In the genomic region with DNA sequence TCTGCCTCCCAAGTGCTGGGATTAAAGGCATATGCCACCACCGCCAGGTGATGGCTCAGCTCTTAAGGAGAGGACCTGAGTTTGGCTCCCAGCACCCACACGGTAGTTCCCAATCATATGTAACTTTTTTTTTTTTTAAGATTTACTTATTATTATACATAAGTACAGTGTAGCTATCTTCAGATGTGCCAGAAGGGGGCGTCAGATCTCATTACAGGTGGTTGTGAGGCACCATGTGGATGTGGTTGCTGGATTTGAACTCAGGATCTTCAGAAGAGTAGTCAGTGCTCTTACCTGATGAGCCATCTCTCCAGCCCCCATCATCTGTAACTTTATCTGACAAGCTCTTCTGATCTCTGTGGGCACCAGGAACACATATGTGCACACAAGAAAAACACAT, we compare ENCODE assay signal across 18 mouse cellular contexts. TPM values are rescaled to one million over a fixed set of nuclear protein-coding genes. Genes with fewer than 3 reads are reported as not detected.
DNase-seq lines count a peak whose midpoint lies in the region; ATAC-seq and TF ChIP-seq lines count a peak whose summit lies in the region.
"Had no signal": no experiment of that assay in that cellular context is flagged by ENCODE, and none has a peak within 500 bp of the region (broad histone marks: within the 10 kb centered on the region; RNA-seq: fewer than 3 reads in every experiment).

No protein-coding gene starts in this region.

- DNase-seq in midbrain, postnatal 0 days (ENCODE audit: low spot score), result no peak
- peak; percentile 38 for DNase-seq in NIH3T3 (ENCODE audit: low read depth)
- DNase-seq in frontal cortex, adult 2 months (ENCODE audit: extremely low spot score in 1 of 2, low spot score in 1 of 2), result no peak
- no peak for DNase-seq in MN1 (ENCODE audit: low spot score)
- DNase-seq: adrenal gland, postnatal 10 days; cerebellum, adult 11-12 months; cerebellum, postnatal 36 days; heart, postnatal 14 days; lung, postnatal 4 days had no signal

- no peaks in the 10 kb centered on the region for H3K27me3 ChIP-seq in intestine, postnatal 0 days (replicated peaks; ENCODE audit: control insufficient read depth, insufficient read depth, low read length)
- no peaks in the 10 kb centered on the region for H3K27me3 ChIP-seq in intestine, embryonic 15.5 days (replicated peaks)
- H3K27me3 ChIP-seq in midbrain, postnatal 0 days (ENCODE audit: insufficient read depth, low read length), result no peaks in the 10 kb centered on the region
- no peaks in the 10 kb centered on the region for H3K27me3 ChIP-seq in midbrain, embryonic 15.5 days (replicated peaks)
- H3K27me3 ChIP-seq: forebrain, embryonic 13.5 days; limb, embryonic 13.5 days had no signal

- peak; percentile 24; the same call in 1 of the 2 replicates for TF ChIP-seq CTCF in intestine, postnatal 0 days (IDR thresholded peaks at IDR 0.05; ENCODE audit: low read depth)
- TF ChIP-seq CTCF in midbrain, postnatal 0 days (IDR thresholded peaks at IDR 0.05), result peak; percentile 14; the same call in 1 of the 2 replicates

- H3K4me3 ChIP-seq in intestine, postnatal 0 days (ENCODE audit: low read depth, low read length), result no peak overlapping the region
- H3K4me3 ChIP-seq in intestine, embryonic 15.5 days (replicated peaks), result no peak overlapping the region
- no peak overlapping the region for H3K4me3 ChIP-seq in midbrain, postnatal 0 days (ENCODE audit: low read depth, low read length)
- no peak overlapping the region for H3K4me3 ChIP-seq in midbrain, embryonic 15.5 days
- H3K4me3 ChIP-seq: forebrain, embryonic 13.5 days; limb, embryonic 13.5 days; liver, embryonic 15.5 days; midbrain, embryonic 10.5 days had no signal

- WGBS in intestine, postnatal 0 days, result 75% methylated on average over 3 of the region's 3 CpGs
- WGBS in intestine, embryonic 15.5 days, result 77% methylated on average over 3 of the region's 3 CpGs
- WGBS in midbrain, postnatal 0 days, result 83% methylated on average over 3 of the region's 3 CpGs
- 71% methylated on average over 3 of the region's 3 CpGs for WGBS in midbrain, embryonic 15.5 days

- peaks cover 4% of the 10 kb centered on the region for H3K4me1 ChIP-seq in intestine, postnatal 0 days (replicated peaks; ENCODE audit: control insufficient read depth, insufficient read depth, low read length)
- H3K4me1 ChIP-seq in intestine, embryonic 15.5 days (replicated peaks), result peaks cover 14% of the 10 kb centered on the region
- H3K4me1 ChIP-seq in midbrain, postnatal 0 days (ENCODE audit: insufficient read depth, low read length), result peaks cover 9% of the 10 kb centered on the region; the same call in 1 of the 2 replicates
- peaks cover 20% of the 10 kb centered on the region for H3K4me1 ChIP-seq in midbrain, embryonic 15.5 days

- H3K36me3 ChIP-seq in intestine, postnatal 0 days (ENCODE audit: control insufficient read depth, insufficient read depth), result no peaks in the 10 kb centered on the region
- H3K36me3 ChIP-seq in intestine, embryonic 15.5 days, result no peaks in the 10 kb centered on the region
- H3K36me3 ChIP-seq in midbrain, postnatal 0 days (ENCODE audit: insufficient read depth, low read length), result no peaks in the 10 kb centered on the region
- H3K36me3 ChIP-seq in midbrain, embryonic 15.5 days (replicated peaks), result no peaks in the 10 kb centered on the region
- H3K36me3 ChIP-seq: liver, embryonic 15.5 days had no signal

- H3K9me3 ChIP-seq in intestine, postnatal 0 days (ENCODE audit: control insufficient read depth), result no peaks in the 10 kb centered on the region
- H3K9me3 ChIP-seq in intestine, embryonic 15.5 days, result no peaks in the 10 kb centered on the region
- H3K9me3 ChIP-seq in midbrain, postnatal 0 days (ENCODE audit: low read length), result no peaks in the 10 kb centered on the region
- no peaks in the 10 kb centered on the region for H3K9me3 ChIP-seq in midbrain, embryonic 15.5 days
- H3K9me3 ChIP-seq: forebrain, embryonic 13.5 days; limb, embryonic 13.5 days; liver, embryonic 15.5 days; midbrain, embryonic 10.5 days had no signal

- no peak overlapping the region for H3K27ac ChIP-seq in intestine, postnatal 0 days (ENCODE audit: low read depth, low read length)
- no peak overlapping the region for H3K27ac ChIP-seq in intestine, embryonic 15.5 days
- no peak overlapping the region for H3K27ac ChIP-seq in midbrain, postnatal 0 days (ENCODE audit: low read depth, low read length)
- H3K27ac ChIP-seq in midbrain, embryonic 15.5 days, result no peak overlapping the region
- H3K27ac ChIP-seq: forebrain, embryonic 13.5 days; limb, embryonic 13.5 days; liver, embryonic 15.5 days; midbrain, embryonic 10.5 days had no signal

- ATAC-seq in intestine, postnatal 0 days, result no peak
- ATAC-seq in intestine, embryonic 15.5 days, result no peak
- ATAC-seq in midbrain, postnatal 0 days (ENCODE audit: low FRiP score), result no peak
- no peak for ATAC-seq in midbrain, embryonic 15.5 days (replicated peaks)
- ATAC-seq: forebrain, embryonic 13.5 days; hindbrain, embryonic 16.5 days had no signal

- no peak overlapping the region for H3K9ac ChIP-seq in intestine, postnatal 0 days (ENCODE audit: low read depth, low read length)
- no peak overlapping the region for H3K9ac ChIP-seq in intestine, embryonic 15.5 days
- H3K9ac ChIP-seq in midbrain, postnatal 0 days (replicated peaks; ENCODE audit: low read length, poor library complexity, severe bottlenecking), result no peak overlapping the region
- no peak overlapping the region for H3K9ac ChIP-seq in midbrain, embryonic 15.5 days
- H3K9ac ChIP-seq: forebrain, embryonic 13.5 days; limb, embryonic 13.5 days; liver, embryonic 15.5 days had no signal

- H3K4me2 ChIP-seq in intestine, postnatal 0 days (replicated peaks; ENCODE audit: low read depth), result no peak overlapping the region
- no peak overlapping the region for H3K4me2 ChIP-seq in intestine, embryonic 15.5 days (replicated peaks)
- no peak overlapping the region for H3K4me2 ChIP-seq in midbrain, postnatal 0 days (ENCODE audit: low read depth, low read length, poor library complexity, severe bottlenecking)
- H3K4me2 ChIP-seq in midbrain, embryonic 15.5 days, result no peak overlapping the region
- H3K4me2 ChIP-seq: forebrain, embryonic 13.5 days; heart, embryonic 11.5 days; limb, embryonic 13.5 days; liver, embryonic 15.5 days had no signal

RNA-seq across cellular contexts. Expression of a gene that starts 2.6 kb away (rescaled TPM):
- 2.8 and 3.3 TPM in 2 replicates for polyA plus RNA-seq in intestine, postnatal 0 days (2015; fragmentation: Nextera tagmentation; extraction: Ambion mirVana)
- 1.4 and 1.5 TPM in 2 replicates for polyA plus RNA-seq in intestine, embryonic 15.5 days (2015; fragmentation: Nextera tagmentation; extraction: Ambion mirVana)
- 1.7 and 4.8 TPM in 2 replicates for total RNA-seq in midbrain, postnatal 0 days (2014; rRNA removed)
- polyA plus RNA-seq in midbrain, postnatal 0 days (2015; fragmentation: Nextera tagmentation; extraction: Ambion mirVana), result 2.1 and 2.2 TPM in 2 replicates
- 1.0 and 1.7 TPM in 2 replicates for polyA plus RNA-seq in midbrain, embryonic 15.5 days (2015; fragmentation: Nextera tagmentation; extraction: Ambion mirVana)
- polyA plus RNA-seq in frontal cortex, adult 2 months (2012; rRNA removed), result 3.5 and 3.9 TPM in 2 replicates

RNA-seq across cellular contexts. Expression of a gene that starts 3.0 kb away (rescaled TPM):
- 4.4 and 5.4 TPM in 2 replicates for polyA plus RNA-seq in intestine, postnatal 0 days (2015; fragmentation: Nextera tagmentation; extraction: Ambion mirVana)
- 4.4 TPM in 2 replicates for polyA plus RNA-seq in intestine, embryonic 15.5 days (2015; fragmentation: Nextera tagmentation; extraction: Ambion mirVana)
- 30.9 and 31.7 TPM in 2 replicates for total RNA-seq in midbrain, postnatal 0 days (2014; rRNA removed)
- 1.6 and 1.9 TPM in 2 replicates for polyA plus RNA-seq in midbrain, postnatal 0 days (2015; fragmentation: Nextera tagmentation; extraction: Ambion mirVana)
- polyA plus RNA-seq in midbrain, embryonic 15.5 days (2015; fragmentation: Nextera tagmentation; extraction: Ambion mirVana), result 1.9 TPM in 2 replicates
- 45.2 and 48.5 TPM in 2 replicates for polyA plus RNA-seq in frontal cortex, adult 2 months (2012; rRNA removed)

RNA-seq across cellular contexts. Expression of a gene that starts 9.5 kb away (rescaled TPM):
- polyA plus RNA-seq in intestine, postnatal 0 days (2015; fragmentation: Nextera tagmentation; extraction: Ambion mirVana), result 11.7 and 12.3 TPM in 2 replicates
- polyA plus RNA-seq in intestine, embryonic 15.5 days (2015; fragmentation: Nextera tagmentation; extraction: Ambion mirVana), result 12.1 and 13.5 TPM in 2 replicates
- total RNA-seq in midbrain, postnatal 0 days (2014; rRNA removed), result 20.3 and 24.0 TPM in 2 replicates
- polyA plus RNA-seq in midbrain, postnatal 0 days (2015; fragmentation: Nextera tagmentation; extraction: Ambion mirVana), result 23.6 and 24.5 TPM in 2 replicates
- polyA plus RNA-seq in midbrain, embryonic 15.5 days (2015; fragmentation: Nextera tagmentation; extraction: Ambion mirVana), result 23.5 and 25.0 TPM in 2 replicates
- polyA plus RNA-seq in frontal cortex, adult 2 months (2012; rRNA removed), result 95.6 and 121 TPM in 2 replicates

RNA-seq across cellular contexts. Expression of a gene that starts 28.2 kb away (rescaled TPM):
- 61.3 and 66.2 TPM in 2 replicates for polyA plus RNA-seq in intestine, postnatal 0 days (2015; fragmentation: Nextera tagmentation; extraction: Ambion mirVana)
- polyA plus RNA-seq in intestine, embryonic 15.5 days (2015; fragmentation: Nextera tagmentation; extraction: Ambion mirVana), result 132 and 154 TPM in 2 replicates
- 41.9 and 45.3 TPM in 2 replicates for total RNA-seq in midbrain, postnatal 0 days (2014; rRNA removed)
- polyA plus RNA-seq in midbrain, postnatal 0 days (2015; fragmentation: Nextera tagmentation; extraction: Ambion mirVana), result 125 and 131 TPM in 2 replicates
- 171 and 173 TPM in 2 replicates for polyA plus RNA-seq in midbrain, embryonic 15.5 days (2015; fragmentation: Nextera tagmentation; extraction: Ambion mirVana)
- 93.4 and 104 TPM in 2 replicates for polyA plus RNA-seq in frontal cortex, adult 2 months (2012; rRNA removed)

RNA-seq across cellular contexts. Expression of a gene that starts 40.4 kb away (rescaled TPM):
- 4.9 and 5.9 TPM in 2 replicates for polyA plus RNA-seq in intestine, postnatal 0 days (2015; fragmentation: Nextera tagmentation; extraction: Ambion mirVana)
- polyA plus RNA-seq in intestine, embryonic 15.5 days (2015; fragmentation: Nextera tagmentation; extraction: Ambion mirVana), result 12.1 and 15.6 TPM in 2 replicates
- 7.2 and 9.9 TPM in 2 replicates for total RNA-seq in midbrain, postnatal 0 days (2014; rRNA removed)
- 5.8 and 7.6 TPM in 2 replicates for polyA plus RNA-seq in midbrain, postnatal 0 days (2015; fragmentation: Nextera tagmentation; extraction: Ambion mirVana)
- polyA plus RNA-seq in midbrain, embryonic 15.5 days (2015; fragmentation: Nextera tagmentation; extraction: Ambion mirVana), result 8.0 and 8.3 TPM in 2 replicates
- 23.9 and 28.4 TPM in 2 replicates for polyA plus RNA-seq in frontal cortex, adult 2 months (2012; rRNA removed)
